Mouse (Mus musculus): ENCODE data around the gene Spaar. TPM values are rescaled to one million over a fixed set of nuclear protein-coding genes. Genes with fewer than 3 reads are reported as not detected.
"Not testable (repeated sequence)": the region's sequence is repeated elsewhere in the genome, so short reads cannot be mapped to it uniquely, and the experiment has no call there.

Gene Spaar
- total RNA-seq, 2 experiments from 2014 or later, result 4.8 to 4.9 TPM

- intact Hi-C loops (cut with DNase I), result no loop called here
- no peak for DNase-seq (ENCODE audit: low spot score)
These were observed 39.5 kb downstream of the Spaar start for GRCm38 (mm10) chr4:43769374-43769773.

GRCm38 (mm10) chr4:43770909-43771308, 41.1 kb downstream of the Spaar start, which contains the start of gene Olfr159:
TSS of gene Olfr159 (minus strand) at chr4:43771009.
- intact Hi-C loops (cut with DNase I), result no loop called here
- no peak for DNase-seq (ENCODE audit: low spot score)

DNA sequence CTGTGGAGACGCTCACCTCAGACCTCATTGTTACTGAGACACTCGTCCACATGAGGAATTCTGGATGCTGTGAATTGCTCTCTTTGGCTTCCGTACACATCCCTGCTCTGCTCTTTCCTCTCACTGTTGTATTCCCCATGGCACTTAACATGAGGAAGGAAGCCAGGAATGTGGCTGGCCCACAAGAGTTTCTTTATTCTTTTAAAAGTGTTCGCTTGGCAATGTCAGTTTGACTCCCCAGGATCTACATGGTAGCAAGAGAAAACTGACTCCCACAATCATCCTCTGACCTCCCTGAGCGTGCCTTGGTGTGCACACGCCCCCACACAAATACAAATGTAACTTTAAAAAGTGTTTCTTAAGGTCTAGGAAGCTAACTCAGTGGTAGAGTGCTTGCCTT, 41.8 kb downstream of the Spaar start:
- intact Hi-C loops (cut with DNase I), result no loop called here
- DNase-seq (ENCODE audit: low spot score), result no peak

DNA sequence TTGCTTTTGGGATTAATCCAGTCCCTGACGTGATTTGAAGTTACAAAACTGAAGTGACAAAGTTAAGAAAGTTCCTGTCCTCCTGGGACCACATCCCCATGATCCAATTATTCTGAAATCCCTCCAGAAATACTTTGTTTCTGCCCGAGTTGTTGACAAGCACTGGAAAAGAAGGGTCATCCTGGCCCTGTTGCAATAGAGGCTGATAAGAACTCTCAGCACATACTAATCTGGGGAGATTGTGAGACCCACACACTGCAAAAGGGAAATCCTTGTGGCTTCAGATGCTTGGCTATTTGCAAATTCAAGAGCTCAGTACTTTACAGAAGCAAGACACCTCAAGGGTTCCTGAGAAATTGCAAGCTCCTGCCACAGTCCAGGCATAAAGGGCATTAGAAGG, 42.5 kb downstream of the Spaar start:
- intact Hi-C loops (cut with DNase I), result no loop called here
- no peak for DNase-seq (ENCODE audit: low spot score)

DNA sequence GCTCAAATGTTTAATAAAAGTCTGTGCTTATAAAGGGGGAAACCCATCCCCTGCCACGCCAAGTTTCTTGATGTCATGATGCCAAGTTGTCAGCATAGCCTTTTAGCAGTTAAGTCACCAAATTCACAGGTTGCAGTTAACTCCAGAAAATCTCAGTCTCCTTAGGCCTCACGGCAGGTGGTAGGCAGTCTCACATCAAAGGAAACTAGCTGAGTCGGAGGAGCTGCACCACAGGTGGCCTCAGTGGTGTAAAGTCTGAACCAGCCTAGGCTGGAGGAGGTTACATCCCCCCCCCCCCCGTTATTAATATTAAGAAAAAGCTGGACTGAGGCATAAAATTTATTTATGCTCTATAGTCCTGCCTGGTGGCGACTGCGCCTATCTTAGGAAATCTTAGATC, 65.5 kb downstream of the Spaar start:
- intact Hi-C loops (cut with DNase I), result no loop called here
- DNase-seq (ENCODE audit: low spot score), result no peak

DNA sequence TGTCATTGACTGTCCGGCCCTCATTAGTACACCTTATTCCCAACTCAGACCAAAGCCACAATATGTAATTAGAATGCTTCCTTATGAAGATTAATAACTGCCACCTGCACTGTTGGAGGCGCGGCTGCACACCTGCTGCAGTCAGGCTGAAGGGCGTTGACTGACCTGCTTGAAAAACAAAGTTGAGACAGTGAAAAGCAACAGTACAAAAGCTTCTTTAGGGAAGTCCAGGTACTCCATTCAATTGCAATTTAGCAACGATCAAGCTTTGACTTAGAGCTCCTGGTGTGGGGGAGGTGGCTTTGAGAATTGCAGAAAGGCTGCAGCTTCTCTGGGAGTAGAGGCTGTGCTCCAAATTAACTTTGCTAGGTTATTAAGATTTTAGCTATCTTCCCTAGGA, 66.0 kb downstream of the Spaar start:
- DNase-seq (ENCODE audit: low spot score); intact Hi-C loops (cut with DNase I): not testable (repeated sequence)

DNA sequence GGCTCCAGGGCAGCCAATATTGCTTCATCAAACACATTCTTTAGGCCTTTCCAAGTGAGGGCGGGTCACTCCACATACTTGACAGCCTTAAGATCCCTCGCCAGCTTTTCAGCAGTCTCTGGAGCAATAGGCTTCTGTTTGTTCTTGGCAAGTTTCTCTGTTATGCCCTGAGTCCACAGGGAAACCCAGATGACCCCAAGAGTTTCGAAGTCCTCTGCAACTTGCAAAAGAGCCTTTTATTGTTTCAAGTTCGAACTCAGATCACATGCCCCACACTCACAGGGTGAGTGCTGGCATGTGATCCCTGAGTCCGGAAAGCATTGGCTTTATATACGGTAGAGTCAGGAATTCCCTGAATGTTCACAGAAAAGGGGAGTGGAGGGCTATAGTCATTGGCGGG, 69.1 kb downstream of the Spaar start:
- intact Hi-C loops (cut with DNase I), result no loop called here
- DNase-seq (ENCODE audit: low spot score), result no peak

Other genes with a start within 250 kb of the Spaar start
- not detected for gene Sit1, start 246.3 kb upstream of the Spaar start, total RNA-seq (2021)
- gene Ccdc107, start 237.1 kb upstream of the Spaar start, total RNA-seq (2021), result 10 to 100 TPM; 26.6 to 31.8 TPM
- under 1 TPM; 0.39 to 0.61 TPM for gene Arhgef39, start 230.3 kb upstream of the Spaar start, total RNA-seq (2021)
- gene Car9, start 223.1 kb upstream of the Spaar start, total RNA-seq (2021), result under 1 TPM; 0.31 to 0.34 TPM
- gene Tpm2, start 206.3 kb upstream of the Spaar start, total RNA-seq (2021), result 10 to 100 TPM; 25.2 to 40.7 TPM
- gene Creb3, start 167.7 kb upstream of the Spaar start, total RNA-seq (2021), result 10 to 100 TPM; 45.8 to 48.3 TPM
- gene Tln1, start 167.3 kb upstream of the Spaar start, total RNA-seq (2021), result 100 to 1,000 TPM; 115 to 124 TPM
- 10 to 100 TPM; 29.5 to 36.7 TPM for gene Rgp1, start 151.3 kb upstream of the Spaar start, total RNA-seq (2021)
- gene Gba2, start 151.2 kb upstream of the Spaar start, total RNA-seq (2021), result 10 to 100 TPM; 13.5 to 14.3 TPM
- gene Msmp, start 145.5 kb upstream of the Spaar start, total RNA-seq (2021), result under 1 TPM in 1 of 2 experiments, not detected in 1; 0.60 TPM
- 10 to 100 TPM; 35.9 to 42.4 TPM for gene Npr2, start 98.1 kb upstream of the Spaar start, total RNA-seq (2021)
- under 1 TPM; 0.21 to 0.31 TPM for gene Spag8, start 76.4 kb upstream of the Spaar start, total RNA-seq (2021)
- 100 to 1,000 TPM; 138 to 147 TPM for gene Hint2, start 73.6 kb upstream of the Spaar start, total RNA-seq (2021)
- gene Tmem8b, start 61.1 kb upstream of the Spaar start, total RNA-seq (2021), result 10 to 100 TPM; 15.8 to 16.9 TPM
- under 1 TPM; 0.20 to 0.26 TPM for gene Fam221b, start 60.9 kb upstream of the Spaar start, total RNA-seq (2021)
- not detected for gene Olfr70, start 29.2 kb upstream of the Spaar start, total RNA-seq (2021)
- not detected for gene Olfr71, start 19.8 kb upstream of the Spaar start, total RNA-seq (2021)
- gene Hrct1, start 2.8 kb upstream of the Spaar start, total RNA-seq (2021), result 1 to 10 TPM; 3.3 to 3.4 TPM
- not detected for gene Olfr159, start 41.0 kb downstream of the Spaar start, total RNA-seq (2021)
- gene Olfr156, start 93.9 kb downstream of the Spaar start, total RNA-seq (2021), result not detected
- not detected for gene Olfr157, start 110.2 kb downstream of the Spaar start, total RNA-seq (2021)
- not detected for gene Olfr155, start 121.5 kb downstream of the Spaar start, total RNA-seq (2021)
- 1 to 10 TPM; 6.5 TPM for gene Reck, start 145.5 kb downstream of the Spaar start, total RNA-seq (2021)
- gene Glipr2, start 227.4 kb downstream of the Spaar start, total RNA-seq (2021), result 1 to 10 TPM; 3.6 to 4.3 TPM

Measured in heart, postnatal 25 days (tissue).